Mouse (Mus musculus): ENCODE results near the gene Adprhl1. TPM values are rescaled to one million over a fixed set of nuclear protein-coding genes. Genes with fewer than 3 reads are reported as not detected.

Gene Adprhl1
- polyA plus RNA-seq, 2 experiments = 4.1 to 5.0 TPM

DNA sequence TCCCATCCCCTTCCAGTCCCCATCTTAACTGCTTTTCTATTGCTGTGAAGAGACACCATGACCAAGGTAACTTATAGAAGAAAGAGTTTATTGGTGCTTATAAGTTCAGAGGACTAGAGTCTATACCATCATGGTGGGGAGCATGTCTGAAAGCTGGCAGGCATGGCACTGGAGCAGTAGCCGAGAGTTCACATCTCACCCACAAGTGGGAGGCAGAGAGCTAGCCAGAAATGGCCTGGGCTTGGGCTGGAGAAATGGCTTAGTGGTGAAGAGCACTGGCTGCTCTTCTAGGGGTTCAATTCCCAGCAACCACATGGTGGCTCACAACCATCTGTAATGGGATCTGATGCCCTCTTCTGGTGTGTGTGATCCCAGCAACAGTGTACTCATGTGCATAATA, 50.5 kb downstream of the Adprhl1 start:
- 46% methylated on average over 1 of the region's 1 CpGs for WGBS
- no peak for TF ChIP-seq POLR2A (IDR thresholded peaks at IDR 0.05; ENCODE audit: borderline replicate concordance, extremely low read depth, insufficient read depth, insufficient read length)
- H3K4me1 ChIP-seq (ENCODE audit: control insufficient read depth, insufficient read depth, low read length) = 0 out of 2 replicates have a peak, but pooled peaks cover 6% of the 10 kb centered on the region
- no peak overlapping the region for H3K4me3 ChIP-seq (replicated peaks; ENCODE audit: low read length)
- no peak overlapping the region for H3K27ac ChIP-seq (replicated peaks; ENCODE audit: low read depth, low read length)
- H3K36me3 ChIP-seq (ENCODE audit: control insufficient read depth, insufficient read depth, low read length) = no peaks in the 10 kb centered on the region
- ATAC-seq (ENCODE audit: low FRiP score, low read depth) (no peak), DNase-seq (ENCODE audit: low spot score) (no peak)
- no peak overlapping the region for H3K9ac ChIP-seq (ENCODE audit: low read depth, low read length, severe bottlenecking)
- H3K27me3 ChIP-seq (ENCODE audit: control insufficient read depth, insufficient read depth, low read length) = peaks cover 20% of the 10 kb centered on the region
- H3K4me2 ChIP-seq (replicated peaks; ENCODE audit: low read depth, low read length, severe bottlenecking) = no peak overlapping the region
- H3K9me3 ChIP-seq (ENCODE audit: control insufficient read depth, low read length) = no peaks in the 10 kb centered on the region

DNA sequence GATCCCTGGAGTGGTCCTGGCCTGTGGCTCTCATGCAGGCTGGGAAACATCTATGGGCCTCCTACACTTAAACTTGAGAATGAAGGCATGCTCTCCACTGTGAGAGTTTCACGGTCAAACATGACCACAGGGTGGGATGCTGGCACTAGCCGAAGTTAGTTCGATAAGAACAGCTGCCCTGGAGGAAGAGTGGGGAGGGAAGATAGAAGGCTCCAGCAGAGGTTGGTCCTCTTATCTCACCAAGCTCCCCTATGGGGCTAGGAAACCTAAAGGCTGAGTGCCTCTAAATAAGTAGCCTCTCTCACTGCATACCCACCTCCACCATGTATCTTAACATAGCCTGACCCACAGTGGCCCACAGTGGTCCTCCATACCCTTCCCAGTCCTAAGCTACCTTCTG, 51.2 kb downstream of the Adprhl1 start:
- H3K4me3 ChIP-seq (replicated peaks; ENCODE audit: low read length) = no peak overlapping the region
- no peak overlapping the region for H3K9ac ChIP-seq (ENCODE audit: low read depth, low read length, severe bottlenecking)
- no peaks in the 10 kb centered on the region for H3K9me3 ChIP-seq (ENCODE audit: control insufficient read depth, low read length)
- TF ChIP-seq POLR2A (IDR thresholded peaks at IDR 0.05; ENCODE audit: borderline replicate concordance, extremely low read depth, insufficient read depth, insufficient read length) = no peak
- ATAC-seq (ENCODE audit: low FRiP score, low read depth) (no peak), DNase-seq (ENCODE audit: low spot score) (no peak)
- 0 out of 2 replicates have a peak, but pooled peaks cover 6% of the 10 kb centered on the region for H3K4me1 ChIP-seq (ENCODE audit: control insufficient read depth, insufficient read depth, low read length)
- no peaks in the 10 kb centered on the region for H3K36me3 ChIP-seq (ENCODE audit: control insufficient read depth, insufficient read depth, low read length)
- no peak overlapping the region for H3K27ac ChIP-seq (replicated peaks; ENCODE audit: low read depth, low read length)
- WGBS = 95% methylated on average over 3 of the region's 3 CpGs
- H3K4me2 ChIP-seq (replicated peaks; ENCODE audit: low read depth, low read length, severe bottlenecking) = no peak overlapping the region
- peaks cover 20% of the 10 kb centered on the region for H3K27me3 ChIP-seq (ENCODE audit: control insufficient read depth, insufficient read depth, low read length)

DNA sequence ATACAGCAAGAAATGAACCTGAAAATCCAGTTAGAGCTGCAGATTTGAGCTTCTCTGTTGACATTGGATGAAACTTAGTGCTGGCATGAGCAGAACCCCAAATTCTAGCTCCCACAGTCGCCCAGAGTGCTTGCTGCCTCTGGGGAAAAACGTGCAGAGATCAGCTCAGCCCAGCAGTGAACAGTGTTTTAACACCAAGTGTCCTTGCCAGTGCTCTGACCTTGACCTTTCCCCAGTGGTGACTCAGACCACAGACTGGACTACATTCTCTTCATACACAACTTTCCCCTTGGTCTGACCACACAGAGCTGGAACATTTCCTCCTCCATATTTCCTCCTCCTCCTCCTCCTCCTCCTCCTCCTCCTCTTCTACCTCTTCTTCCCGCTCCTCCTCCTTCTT, 51.9 kb downstream of the Adprhl1 start:
- 0 out of 2 replicates have a peak, but pooled peaks cover 6% of the 10 kb centered on the region for H3K4me1 ChIP-seq (ENCODE audit: control insufficient read depth, insufficient read depth, low read length)
- H3K27me3 ChIP-seq (ENCODE audit: control insufficient read depth, insufficient read depth, low read length) = peaks cover 20% of the 10 kb centered on the region
- H3K9me3 ChIP-seq (ENCODE audit: control insufficient read depth, low read length) = no peaks in the 10 kb centered on the region
- 62% methylated on average over 3 of the region's 3 CpGs for WGBS
- ATAC-seq (ENCODE audit: low FRiP score, low read depth) = no peak
- H3K27ac ChIP-seq (replicated peaks; ENCODE audit: low read depth, low read length) = no peak overlapping the region
- H3K4me3 ChIP-seq (replicated peaks; ENCODE audit: low read length) = no peak overlapping the region
- no peak overlapping the region for H3K4me2 ChIP-seq (replicated peaks; ENCODE audit: low read depth, low read length, severe bottlenecking)
- H3K36me3 ChIP-seq (ENCODE audit: control insufficient read depth, insufficient read depth, low read length) = no peaks in the 10 kb centered on the region
- no peak overlapping the region for H3K9ac ChIP-seq (ENCODE audit: low read depth, low read length, severe bottlenecking)
- TF ChIP-seq POLR2A (IDR thresholded peaks at IDR 0.05; ENCODE audit: borderline replicate concordance, extremely low read depth, insufficient read depth, insufficient read length) = no peak
- no peak for DNase-seq (ENCODE audit: low spot score)

DNA sequence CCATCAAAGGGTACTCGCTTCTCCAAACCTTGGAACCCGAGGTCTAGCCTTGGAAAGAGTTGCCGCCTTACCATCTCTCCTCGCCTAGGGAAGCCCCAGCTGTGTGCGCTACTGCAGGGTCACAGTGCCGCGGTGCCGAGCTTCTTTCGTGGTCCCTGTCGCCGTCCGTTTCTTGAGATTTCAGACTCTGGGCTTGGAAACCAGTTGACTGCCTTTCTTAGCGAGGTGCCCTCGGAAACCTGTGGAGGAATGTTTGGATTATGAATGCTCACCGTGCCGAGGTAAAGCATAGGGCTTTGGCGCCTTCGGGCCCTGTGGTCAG, 53.0 kb downstream of the Adprhl1 start:
- Histone ChIP-seq H3K27me3 (ENCODE audit: control insufficient read depth, insufficient read depth, low read length) (peaks cover 20% of the 10 kb centered on the region), H3K9ac (ENCODE audit: low read depth, low read length, severe bottlenecking) (peak overlapping the region; percentile 68; the same call in 1 of the 2 replicates), H3K4me3 (replicated peaks; ENCODE audit: low read length) (peak overlapping the region; percentile 82), H3K9me3 (ENCODE audit: control insufficient read depth, low read length) (no peaks in the 10 kb centered on the region), H3K4me1 (ENCODE audit: control insufficient read depth, insufficient read depth, low read length) (0 out of 2 replicates have a peak, but pooled peaks cover 6% of the 10 kb centered on the region), H3K36me3 (ENCODE audit: control insufficient read depth, insufficient read depth, low read length) (no peaks in the 10 kb centered on the region), H3K27ac (replicated peaks; ENCODE audit: low read depth, low read length) (no peak overlapping the region), H3K4me2 (replicated peaks; ENCODE audit: low read depth, low read length, severe bottlenecking) (peak overlapping the region; percentile 84)
- 2% methylated on average over 18 of the region's 18 CpGs for WGBS
- DNase-seq (ENCODE audit: low spot score) (no peak), ATAC-seq (ENCODE audit: low FRiP score, low read depth) (no peak)
- TF ChIP-seq POLR2A (IDR thresholded peaks at IDR 0.05; ENCODE audit: borderline replicate concordance, extremely low read depth, insufficient read depth, insufficient read length) = no peak

DNA sequence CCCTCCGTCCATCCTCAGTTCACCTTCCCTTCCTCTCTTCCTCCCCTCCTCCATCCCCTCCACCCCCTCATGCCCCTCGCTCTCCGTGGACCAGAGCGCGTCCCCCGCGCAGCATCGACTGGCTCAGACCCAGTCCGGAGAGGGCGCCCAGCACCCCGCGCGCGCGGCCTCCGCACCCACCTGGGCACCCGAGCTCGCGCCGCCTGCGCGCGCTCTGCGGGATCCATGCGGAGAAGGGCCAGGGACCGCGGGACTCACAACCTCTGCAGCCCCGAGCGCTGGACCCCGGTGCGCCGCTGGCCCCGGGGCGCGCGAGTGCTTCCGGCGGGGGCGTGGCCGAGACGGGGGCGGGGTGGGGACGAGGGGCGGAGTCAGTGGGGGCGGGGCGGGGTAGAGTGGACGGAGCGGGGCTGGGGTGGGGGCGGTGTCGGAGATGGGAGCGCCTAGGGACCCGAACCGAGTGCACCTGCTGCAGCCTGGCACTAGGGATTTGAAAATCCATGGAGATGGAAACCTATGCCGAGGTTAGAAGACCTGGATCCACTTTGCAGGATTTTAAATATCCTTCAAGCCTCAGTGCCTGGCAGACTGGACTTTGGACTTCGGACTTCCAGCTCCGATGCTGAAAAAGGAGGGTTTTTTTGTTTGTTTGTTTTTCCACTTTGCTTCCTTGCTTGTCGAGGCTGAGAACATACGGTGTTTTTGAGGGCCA, 53.5 kb downstream of the Adprhl1 start, which contains the start of gene Grtp1:
Grtp1 (minus strand) TSS at position 320 of the 712 bp plus-strand sequence.
- Histone ChIP-seq H3K4me3 (replicated peaks; ENCODE audit: low read length) (peak within 1 kb of the TSS; percentile 82), H3K27me3 (ENCODE audit: control insufficient read depth, insufficient read depth, low read length) (peaks cover 20% of the 10 kb centered on the region), H3K4me1 (ENCODE audit: control insufficient read depth, insufficient read depth, low read length) (0 out of 2 replicates have a peak, but pooled peaks cover 6% of the 10 kb centered on the region), H3K9ac (ENCODE audit: low read depth, low read length, severe bottlenecking) (peak within 1 kb of the TSS; percentile 68), H3K4me2 (replicated peaks; ENCODE audit: low read depth, low read length, severe bottlenecking) (peak within 1 kb of the TSS; percentile 84), H3K36me3 (ENCODE audit: control insufficient read depth, insufficient read depth, low read length) (no peaks in the 10 kb centered on the region), H3K9me3 (ENCODE audit: control insufficient read depth, low read length) (no peaks in the 10 kb centered on the region), H3K27ac (replicated peaks; ENCODE audit: low read depth, low read length) (no peak within 1 kb of the TSS)
- DNase-seq (ENCODE audit: low spot score) (peak; percentile 14), ATAC-seq (ENCODE audit: low FRiP score, low read depth) (peak; percentile 80)
- under 1% methylated on average over 42 of the region's 58 CpGs for WGBS
- no peak for TF ChIP-seq POLR2A (IDR thresholded peaks at IDR 0.05; ENCODE audit: borderline replicate concordance, extremely low read depth, insufficient read depth, insufficient read length)
